Mouse (Mus musculus): ENCODE data around the gene Rest. TPM values are rescaled to one million over a fixed set of nuclear protein-coding genes. Genes with fewer than 3 reads are reported as not detected.

Rest gene
- total RNA-seq, 2 experiments from 2014 or later = 26.3 to 26.4 TPM

DNA sequence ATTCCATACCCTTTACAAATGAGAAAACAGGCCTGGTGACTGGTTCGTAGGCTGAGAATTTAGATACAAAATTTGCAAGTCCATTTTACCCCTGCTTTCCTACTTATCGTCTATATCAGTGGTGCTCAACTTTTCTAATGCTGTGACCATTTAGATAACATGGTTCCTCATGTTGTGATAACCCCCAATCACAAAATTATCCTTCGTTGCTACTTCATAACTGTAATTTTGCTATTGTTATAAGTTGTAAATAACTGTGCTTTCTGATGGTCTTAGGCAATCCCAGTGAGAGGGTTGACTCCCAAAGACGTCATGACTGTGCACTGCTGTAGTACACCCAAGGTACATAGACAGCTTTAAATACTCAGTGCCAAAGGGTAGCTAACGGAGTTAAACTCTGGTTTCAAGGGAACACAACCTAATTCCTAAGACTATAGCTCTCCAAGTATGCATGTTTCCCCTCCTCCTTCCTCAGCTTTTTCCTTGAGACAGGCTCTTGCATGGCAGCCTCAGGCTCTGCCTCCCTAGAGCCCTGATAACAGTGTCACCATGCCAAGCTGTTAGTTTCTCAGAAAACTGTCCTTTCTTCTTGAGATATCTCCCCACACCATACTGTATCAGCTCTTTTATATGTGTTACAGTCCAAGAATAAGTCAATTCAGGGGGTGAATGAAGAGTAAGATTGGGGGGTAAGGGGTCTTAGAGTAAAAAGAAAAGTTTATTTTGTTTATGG is 42.7 kb downstream of the Rest start:
- DNase-seq (ENCODE audit: low spot score in 2 of 2) = no peak

DNA sequence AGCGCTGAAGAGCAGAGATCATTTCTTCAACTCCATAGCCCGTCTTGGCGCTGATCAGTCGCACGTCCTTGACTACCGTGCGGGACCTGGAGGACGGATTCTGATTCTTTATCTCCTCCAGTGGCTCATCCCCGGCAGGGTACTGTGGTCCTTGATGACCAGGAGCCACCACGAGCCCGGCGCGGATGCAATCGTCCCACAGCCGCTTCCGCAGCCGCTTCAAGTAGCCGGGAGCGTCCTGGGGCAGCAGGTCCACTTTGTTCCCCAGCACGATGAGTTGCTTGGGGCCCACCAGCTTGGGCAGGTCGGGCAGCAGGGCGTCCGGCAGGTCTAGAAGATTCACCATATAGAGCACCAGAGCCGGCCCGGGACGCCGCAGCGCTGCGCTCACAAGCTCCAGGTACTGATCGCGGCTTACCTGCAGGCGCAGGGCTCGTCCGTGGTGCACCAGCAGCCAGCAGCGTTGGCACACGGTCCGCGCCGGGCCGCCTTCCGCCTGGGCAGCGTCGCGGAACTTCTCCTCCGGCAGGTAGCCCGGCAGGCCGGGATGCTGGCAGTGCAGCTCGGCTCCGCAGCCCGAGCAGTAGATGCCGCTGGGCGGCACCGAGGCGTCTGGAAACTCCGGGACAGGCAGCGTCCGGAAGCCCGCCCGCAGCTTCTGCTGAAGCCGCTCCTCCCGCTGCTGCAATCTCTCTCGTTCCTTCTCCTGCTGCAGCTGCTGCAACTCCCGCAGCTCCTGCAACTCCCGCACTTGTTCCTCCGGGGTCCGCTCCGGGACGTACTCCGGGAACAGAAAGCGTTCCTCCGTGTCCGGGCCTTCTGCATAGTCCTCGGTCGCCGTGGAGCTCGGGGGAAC is 44.0 kb downstream of the Rest start:
- peak; percentile 10 to 24 for DNase-seq (ENCODE audit: low spot score in 2 of 2)

DNA sequence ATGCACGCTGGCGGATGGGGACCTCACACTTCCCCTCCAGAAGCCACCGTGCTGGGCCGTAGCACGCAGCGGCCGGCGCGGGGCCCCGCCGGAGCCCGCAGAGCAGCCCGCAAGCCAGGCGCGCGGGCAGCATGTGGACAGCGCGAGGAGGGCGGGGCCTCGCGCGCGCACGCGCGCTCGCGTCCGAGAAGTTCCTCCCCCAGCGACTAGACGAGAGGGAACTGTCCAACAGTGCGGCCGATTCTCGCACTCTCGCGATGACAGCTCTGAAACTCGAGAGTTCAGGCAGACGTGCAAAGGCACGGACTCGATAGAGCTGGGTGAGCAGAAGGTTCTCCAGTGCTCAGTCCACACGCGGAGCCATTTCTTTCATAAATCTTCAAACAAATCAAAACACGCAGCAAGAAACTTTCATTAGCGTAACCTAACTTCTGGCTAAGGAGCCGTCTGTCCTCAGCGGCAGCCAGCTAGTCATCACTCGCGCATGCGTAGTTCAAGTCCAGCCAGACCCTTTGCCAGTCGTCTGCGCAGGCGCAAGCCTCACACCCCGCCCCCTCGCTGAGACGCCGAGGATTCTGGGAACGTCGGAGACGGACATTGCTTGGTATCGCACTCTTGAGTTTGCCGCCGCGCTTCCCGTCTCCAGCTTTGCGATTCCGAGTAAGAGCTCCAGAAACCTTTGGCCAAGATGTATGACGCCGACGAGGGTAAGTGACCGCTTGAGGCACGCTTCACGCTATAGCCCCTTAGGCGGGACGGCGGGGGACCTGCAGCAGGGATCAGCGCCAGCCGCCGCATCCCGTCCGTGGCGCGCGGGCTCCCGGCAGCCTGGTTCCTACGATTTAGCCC is 44.9 kb downstream of the Rest start, which contains the start of the genes Noa1 and Polr2b:
Gene Noa1 (minus strand): TSS at position 161 of the 849 bp plus-strand sequence.
Gene Polr2b (plus strand): TSS at position 224 of the 849 bp plus-strand sequence.
- peak; percentile 98 to 99 for DNase-seq (ENCODE audit: low spot score in 2 of 2)

DNA sequence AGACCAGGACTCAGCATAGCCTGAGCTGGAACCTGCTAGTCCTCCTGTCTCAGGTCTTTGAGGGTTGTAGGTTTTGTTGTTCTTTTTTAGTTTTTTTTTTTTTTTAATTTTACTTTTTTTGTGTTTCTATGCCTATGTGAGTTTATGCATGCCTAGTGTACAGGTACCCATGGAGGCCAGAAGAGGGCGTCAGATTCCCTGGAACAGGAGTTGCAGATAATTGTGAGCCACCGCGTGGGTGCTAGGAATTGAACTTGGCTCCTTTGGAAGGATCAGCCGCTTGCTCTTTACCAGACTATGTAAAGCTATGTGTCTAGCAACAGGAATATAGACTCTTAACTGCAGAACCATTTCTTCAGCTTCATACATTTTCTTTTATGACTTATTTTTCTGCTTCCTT is 48.9 kb downstream of the Rest start:
- DNase-seq (ENCODE audit: low spot score in 2 of 2) = no peak

DNA sequence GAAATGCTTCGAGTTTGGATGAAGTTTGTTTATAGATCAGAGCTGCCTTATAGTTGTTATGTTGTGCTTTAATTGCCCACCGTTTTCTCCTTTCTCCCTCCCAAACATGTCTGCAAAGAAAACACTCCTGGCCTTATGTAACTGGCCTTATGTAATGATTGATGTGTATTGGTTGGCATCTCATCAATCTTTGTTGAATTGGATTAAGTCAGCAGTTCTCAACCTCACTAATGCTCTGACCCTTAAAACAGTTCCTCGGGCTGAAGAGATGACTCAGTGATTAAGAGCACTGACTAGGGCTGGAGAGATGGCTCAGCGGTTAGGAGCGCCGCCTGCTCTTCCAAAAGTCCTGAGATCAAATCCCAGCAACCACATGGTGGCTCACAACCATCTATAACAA is 49.7 kb downstream of the Rest start:
- DNase-seq (ENCODE audit: low spot score in 2 of 2) = no peak

- no peak for DNase-seq (ENCODE audit: low spot score in 2 of 2)
Observed at GRCm38 (mm10) chr5:77324936-77325335, 59.6 kb downstream of the Rest start.

GRCm38 (mm10) chr5:77330154-77330553 is 64.9 kb downstream of the Rest start:
- DNase-seq (ENCODE audit: low spot score in 2 of 2) = no peak

Small RNAs within 50 kb of the gene (microRNA-seq; reads per million reads assigned to microRNA genes)
- not detected for gene Mir5098

Other genes starting within 250 kb of the Rest start
- not detected for gene Thegl, start 249.5 kb upstream of the Rest start, total RNA-seq (2021)
- gene Hopx, start 150.4 kb upstream of the Rest start, total RNA-seq (2021) = 10 to 100 TPM; 15.1 to 16.1 TPM
- gene Spink2, start 54.0 kb upstream of the Rest start, total RNA-seq (2021) = 1 to 10 TPM; 2.7 to 4.0 TPM
- gene Noa1, start 44.6 kb downstream of the Rest start, total RNA-seq (2021) = 10 to 100 TPM; 14.2 to 15.9 TPM
- 10 to 100 TPM; 31.5 to 35.7 TPM for gene Polr2b, start 44.7 kb downstream of the Rest start, total RNA-seq (2021)
- gene Igfbp7, start 142.6 kb downstream of the Rest start, total RNA-seq (2021) = 100 to 1,000 TPM; 295 to 321 TPM

All from gastrocnemius, postnatal 4 days (tissue).